Mouse (Mus musculus): ENCODE data around the gene Hoxb8.

Gene Hoxb8

DNA sequence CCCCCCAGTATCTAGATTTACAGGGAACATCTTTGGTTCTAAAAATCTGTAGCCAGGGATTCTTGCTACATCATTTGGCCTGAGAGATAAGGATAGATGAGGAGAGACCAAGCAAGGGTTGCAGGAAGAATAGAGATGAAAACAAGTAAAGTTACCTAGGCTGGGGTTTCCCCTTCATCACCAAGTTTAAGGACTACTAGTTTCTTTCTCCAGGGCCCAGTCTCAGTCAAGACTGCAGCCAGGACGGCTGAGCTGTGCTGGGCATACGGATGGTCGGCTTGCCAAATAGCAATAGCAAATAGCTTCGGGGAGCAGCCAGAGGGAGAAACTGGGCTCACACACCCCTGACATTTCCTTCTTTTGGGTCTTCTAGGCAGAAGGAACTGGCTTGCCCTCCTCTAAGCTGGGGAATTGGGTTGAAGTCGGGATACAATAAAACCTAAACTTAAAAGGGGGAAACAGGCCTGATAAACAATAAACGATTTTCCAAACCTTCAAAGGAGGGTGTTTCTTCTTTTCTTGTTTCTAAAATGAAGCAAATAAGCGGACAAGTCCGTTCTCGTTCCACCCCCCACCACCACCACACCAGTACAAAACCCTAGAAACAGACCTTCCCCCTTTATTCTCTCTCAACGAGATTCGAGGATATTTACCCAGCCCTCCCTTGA lies 16.4 kb downstream of the Hoxb8 start:
- ATAC-seq (ENCODE audit: insufficient number of reproducible peaks, low FRiP score, low TSS enrichment), result no peak

DNA sequence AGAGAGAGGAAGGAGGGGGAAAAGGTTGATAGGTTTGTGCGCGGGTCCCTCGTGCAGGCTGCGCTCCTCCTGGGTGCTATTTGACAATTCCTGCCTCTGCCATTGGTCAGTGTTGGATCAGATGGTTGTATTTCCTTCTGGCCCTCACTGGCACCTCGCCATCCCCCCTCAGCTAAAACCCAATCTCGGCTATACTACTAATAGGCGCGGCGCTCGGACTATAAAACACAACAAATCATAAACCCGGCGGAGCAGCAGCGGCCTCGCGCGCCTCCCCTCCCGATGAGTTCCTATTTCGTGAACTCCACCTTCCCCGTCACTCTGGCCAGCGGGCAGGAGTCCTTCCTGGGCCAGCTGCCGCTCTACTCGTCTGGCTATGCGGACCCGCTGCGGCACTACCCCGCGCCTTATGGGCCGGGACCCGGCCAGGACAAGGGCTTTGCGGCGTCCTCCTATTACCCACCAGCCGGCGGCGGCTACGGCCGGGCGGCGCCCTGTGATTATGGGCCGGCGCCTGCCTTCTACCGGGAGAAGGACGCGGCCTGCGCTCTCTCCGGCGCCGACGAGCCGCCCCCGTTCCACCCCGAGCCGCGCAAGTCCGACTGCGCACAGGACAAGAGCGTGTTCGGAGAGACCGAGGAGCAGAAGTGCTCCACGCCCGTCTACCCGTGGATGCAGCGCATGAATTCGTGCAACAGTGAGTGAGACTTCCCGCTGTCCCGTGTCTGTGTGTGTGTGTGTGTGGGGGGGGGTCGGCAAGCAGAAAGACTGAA lies 17.4 kb downstream of the Hoxb8 start:
- no peak for ATAC-seq (ENCODE audit: insufficient number of reproducible peaks, low FRiP score, low TSS enrichment)

DNA sequence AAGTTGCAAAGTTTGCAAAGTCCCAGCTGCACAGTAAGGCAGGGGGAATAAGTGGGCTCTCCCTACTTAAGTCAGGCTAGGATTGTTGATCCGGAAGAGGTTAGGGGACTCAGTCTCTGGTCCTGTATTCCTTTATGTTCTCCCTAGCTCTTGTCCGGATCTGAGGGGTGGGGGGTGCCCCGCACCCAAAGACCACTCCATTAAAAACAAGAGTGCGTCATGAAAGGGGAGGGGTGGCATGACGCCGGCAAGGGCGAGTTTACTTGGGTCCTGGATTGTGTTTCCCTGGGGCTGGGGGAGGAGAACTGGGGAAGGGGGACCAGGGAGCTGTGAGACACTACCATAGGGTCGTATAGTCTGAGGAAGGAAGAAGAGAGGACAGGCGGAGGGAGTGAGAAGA lies 18.1 kb downstream of the Hoxb8 start:
- no peak for ATAC-seq (ENCODE audit: insufficient number of reproducible peaks, low FRiP score, low TSS enrichment)

DNA sequence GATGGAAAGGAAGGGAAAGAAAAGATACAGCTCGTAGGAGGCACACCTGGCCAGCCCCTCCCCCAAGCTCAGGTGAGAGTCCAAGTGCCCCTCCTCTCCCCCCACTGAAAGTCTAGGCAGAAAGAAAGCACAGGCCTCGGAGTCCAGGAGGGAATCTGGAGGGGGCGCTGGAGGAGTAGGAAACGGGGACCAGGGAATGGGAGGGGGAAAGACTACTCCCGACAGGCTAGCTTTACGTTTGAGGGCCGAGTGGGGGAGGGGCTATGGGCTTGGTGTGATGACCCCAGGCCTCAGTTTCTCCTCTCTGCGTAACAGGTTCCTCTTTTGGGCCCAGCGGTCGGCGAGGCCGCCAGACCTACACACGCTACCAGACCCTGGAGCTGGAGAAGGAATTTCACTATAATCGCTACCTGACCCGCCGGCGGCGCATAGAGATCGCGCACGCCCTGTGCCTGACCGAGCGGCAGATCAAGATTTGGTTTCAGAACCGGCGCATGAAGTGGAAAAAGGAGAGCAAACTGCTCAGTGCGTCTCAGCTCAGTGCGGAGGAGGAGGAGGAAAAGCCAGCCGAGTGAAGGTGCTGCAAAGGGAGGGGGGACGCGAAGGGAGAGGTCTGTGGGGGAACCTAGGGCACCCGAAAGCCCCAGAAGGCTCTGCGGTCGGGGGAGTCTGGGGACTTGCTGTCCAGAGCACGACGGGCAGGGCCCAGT lies 18.8 kb downstream of the Hoxb8 start:
- no peak for ATAC-seq (ENCODE audit: insufficient number of reproducible peaks, low FRiP score, low TSS enrichment)

DNA sequence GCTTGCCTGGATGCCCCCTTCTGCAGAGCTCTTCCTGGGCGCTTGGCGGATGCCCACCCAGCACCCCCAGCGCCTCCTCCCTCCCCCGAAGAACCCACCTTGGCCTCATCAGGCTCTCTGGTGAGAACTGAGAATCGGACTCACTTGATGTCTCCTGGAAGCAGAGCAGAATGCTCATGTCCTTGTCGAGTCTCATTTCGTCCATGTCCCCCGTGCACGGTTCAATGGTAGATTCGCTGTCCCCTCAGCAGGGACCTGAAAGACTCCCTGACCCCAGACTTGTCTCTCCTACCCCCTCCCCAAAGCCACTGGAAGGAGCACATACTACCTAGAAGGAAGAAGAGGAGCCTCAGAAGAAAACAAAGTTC lies 19.3 kb downstream of the Hoxb8 start:
- ATAC-seq (ENCODE audit: insufficient number of reproducible peaks, low FRiP score, low TSS enrichment), result no peak

DNA sequence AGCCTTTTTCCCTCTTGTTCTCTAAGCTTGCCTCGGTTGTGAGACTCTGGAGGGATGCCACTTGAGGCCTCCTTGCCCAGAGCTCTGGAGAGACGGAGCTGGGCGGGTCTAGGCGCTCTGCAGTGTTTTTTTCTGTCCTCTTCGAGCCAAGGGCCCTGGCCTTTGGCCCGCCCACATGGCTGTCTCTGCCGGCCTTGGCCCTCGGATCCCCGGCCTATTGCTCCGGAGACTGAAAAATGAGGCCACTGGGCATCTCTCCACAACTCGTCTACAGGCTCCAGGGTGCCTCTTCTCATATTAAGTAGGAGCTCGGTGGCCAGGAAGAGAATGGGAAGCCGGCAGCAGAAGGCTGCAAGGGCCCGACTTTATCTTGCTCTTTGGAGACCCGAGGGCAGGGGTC lies 20.1 kb downstream of the Hoxb8 start:
- ATAC-seq (ENCODE audit: insufficient number of reproducible peaks, low FRiP score, low TSS enrichment), result no peak

DNA sequence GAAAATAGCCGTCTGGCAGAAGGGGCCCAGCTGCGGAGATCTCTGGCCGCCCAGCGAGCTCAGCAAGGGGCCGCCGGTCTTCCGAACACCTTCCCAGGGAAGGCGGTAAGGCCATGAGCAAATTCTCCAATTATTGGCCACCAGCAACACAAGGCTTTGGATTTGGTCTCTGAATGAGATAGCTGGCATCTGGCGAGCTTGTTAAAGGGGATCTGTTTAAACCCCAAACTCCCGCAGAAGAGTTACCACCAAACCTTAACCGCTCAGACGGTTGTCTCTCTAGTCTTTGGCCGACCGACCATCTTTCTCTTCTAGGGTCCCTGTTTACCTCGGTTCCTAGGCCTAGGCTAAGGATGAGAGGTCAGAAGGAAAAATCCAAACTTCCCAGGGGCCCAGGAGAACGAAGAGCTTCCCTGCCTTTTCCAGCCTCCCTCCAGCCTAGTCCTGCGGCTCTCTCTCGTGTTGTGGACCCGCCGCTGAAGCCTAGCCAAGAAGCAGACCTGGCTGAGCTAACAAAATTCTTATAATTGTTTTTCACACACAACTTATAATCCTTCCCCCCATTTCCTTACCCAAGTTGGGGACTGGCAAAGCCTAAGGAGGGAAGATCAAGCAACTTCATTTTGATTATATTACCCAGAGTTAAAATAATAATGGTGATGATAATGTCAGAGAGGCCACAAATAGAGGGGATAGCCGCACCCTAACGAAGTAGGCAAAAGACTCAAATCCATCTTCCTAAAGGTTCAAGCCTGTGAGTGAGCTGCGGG lies 20.9 kb downstream of the Hoxb8 start:
- ATAC-seq (ENCODE audit: insufficient number of reproducible peaks, low FRiP score, low TSS enrichment), result no peak

DNA sequence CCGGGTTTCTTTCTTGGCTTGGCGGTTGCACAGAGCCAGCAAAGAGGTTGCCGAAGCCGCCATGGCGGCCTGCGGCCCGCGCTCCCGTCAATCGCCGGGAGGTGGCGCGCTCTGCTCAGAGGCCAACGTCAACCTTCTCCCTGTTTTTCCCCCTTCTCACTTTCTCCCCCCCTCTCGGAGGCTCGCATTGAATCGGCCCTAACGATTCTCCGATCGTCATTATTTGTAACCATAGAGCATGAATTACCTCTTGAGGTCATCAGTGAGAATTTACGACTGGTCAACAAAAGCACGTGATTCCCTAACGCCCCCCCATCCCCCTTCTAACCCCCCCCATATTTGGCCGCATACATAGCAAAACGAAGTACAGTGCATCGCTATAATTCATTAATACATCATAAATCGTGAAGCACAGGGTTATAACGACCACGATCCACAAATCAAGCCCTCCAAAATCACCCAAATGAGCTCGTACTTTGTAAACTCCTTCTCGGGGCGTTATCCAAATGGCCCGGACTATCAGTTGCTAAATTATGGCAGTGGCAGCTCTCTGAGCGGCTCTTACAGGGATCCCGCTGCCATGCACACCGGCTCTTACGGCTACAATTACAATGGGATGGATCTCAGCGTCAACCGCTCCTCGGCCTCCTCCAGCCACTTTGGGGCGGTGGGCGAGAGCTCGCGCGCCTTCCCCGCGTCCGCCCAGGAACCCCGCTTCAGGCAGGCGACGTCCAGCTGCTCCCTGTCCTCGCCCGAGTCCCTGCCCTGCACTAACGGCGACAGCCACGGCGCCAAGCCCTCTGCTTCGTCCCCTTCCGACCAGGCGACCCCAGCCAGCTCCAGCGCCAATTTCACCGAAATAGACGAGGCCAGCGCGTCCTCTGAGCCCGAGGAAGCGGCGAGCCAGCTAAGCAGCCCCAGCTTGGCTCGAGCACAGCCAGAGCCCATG lies 21.7 kb downstream of the Hoxb8 start, which contains the start of gene Hoxb5:
Gene Hoxb5, plus strand, starts transcription at position 186 of the 949 bp plus-strand sequence.
- ATAC-seq (ENCODE audit: insufficient number of reproducible peaks, low FRiP score, low TSS enrichment), result no peak

DNA sequence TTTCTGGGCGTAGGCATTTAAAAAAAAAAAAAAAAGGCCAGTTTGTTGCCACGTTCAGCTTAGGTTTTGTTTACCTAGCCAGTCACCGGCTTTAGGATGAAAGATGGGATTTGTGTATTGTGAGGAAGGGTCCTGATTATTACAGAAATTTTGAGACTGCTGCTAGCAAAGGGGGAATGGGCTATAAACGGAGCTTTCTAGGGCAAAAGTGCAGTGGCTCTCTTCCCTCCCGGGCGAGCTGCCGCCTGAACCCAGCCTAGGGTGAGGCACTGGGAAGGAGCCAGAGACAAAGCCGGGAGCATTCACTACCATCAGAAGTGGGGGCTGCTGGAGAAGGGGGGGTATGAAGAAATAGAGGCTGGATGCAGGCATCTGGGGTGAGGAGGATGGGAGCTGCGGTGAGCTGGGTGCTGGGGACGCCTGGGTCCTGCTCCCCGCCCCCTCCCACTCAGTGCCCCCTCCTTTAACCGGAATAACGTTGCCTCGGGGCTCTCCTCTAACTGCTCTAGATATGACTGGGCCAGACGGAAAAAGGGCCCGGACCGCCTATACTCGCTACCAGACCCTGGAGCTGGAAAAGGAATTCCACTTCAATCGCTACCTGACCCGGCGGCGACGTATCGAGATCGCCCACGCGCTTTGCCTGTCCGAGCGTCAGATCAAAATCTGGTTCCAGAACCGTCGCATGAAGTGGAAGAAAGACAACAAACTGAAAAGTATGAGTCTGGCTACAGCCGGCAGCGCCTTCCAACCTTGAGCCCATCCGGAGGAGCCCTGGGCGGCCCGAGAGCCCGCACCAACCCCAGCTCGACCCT lies 22.9 kb downstream of the Hoxb8 start:
- ATAC-seq (ENCODE audit: insufficient number of reproducible peaks, low FRiP score, low TSS enrichment), result no peak

DNA sequence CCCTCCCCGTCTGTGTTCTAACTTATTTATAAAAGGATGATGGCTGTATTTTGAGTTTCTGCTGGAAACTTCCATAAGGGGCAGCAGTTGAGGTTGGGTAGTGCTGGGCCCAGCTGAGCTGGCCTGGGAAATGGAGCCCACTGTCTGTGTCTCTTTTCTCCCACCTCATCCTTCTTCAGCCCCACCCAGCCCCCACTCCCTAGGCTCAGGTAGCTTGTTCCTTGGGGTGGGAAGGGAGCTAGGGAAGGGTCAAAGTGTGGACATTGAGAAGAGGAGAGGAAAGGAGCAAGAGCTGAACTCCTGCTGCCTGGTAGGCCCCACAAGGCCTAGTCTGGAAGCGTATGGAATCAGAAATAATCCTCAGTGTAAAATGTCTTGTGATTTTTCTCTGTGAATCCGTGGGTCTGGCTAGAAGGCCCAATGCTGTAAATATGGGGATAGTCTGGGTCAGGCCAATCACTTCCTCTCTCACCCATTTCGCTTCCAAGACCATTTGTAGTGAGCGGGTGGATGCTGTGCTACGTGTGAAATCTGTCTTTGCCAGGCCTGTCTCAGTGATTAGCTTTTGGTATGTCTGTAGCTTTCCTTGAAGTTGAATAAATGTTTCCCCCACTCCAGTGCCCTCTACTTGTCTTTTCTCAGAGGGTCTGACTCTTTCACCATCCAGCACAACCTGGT lies 23.9 kb downstream of the Hoxb8 start:
- ATAC-seq (ENCODE audit: insufficient number of reproducible peaks, low FRiP score, low TSS enrichment), result no peak

DNA sequence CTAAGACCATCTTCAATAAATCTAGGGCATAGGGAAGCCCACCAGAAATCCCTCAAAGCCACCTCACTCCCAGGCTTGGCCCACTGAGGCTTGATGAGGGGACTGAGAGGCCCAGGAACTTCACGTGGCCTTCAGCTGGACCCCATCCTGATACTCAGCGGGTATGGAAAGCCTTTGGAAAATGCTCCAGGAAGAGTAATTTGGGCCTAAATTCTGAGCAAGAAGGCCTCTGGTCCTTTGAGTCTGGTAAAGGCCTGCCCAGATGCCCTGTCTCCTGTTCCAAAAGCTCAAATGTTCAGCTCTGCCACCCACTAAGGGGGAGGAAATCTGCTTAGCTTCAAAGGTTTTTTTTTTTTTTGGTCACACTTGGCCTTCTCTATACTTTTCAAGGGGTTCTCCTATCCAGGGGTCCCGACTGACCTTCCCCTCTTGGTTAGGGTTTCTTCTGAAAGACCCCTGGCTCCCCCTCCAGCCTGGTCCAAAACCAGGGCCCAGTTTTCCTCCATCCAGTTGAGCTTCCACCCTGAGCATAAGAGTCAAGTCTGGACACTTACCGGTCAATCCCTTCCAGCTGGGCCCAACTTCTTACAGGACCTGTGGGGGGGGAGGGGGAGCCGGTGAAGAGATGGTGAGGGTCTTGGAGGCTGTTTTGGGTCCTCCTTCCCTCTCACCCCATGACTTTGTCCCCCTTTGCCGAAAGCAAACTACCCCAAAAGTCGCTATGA lies 24.6 kb downstream of the Hoxb8 start:
- no peak for ATAC-seq (ENCODE audit: insufficient number of reproducible peaks, low FRiP score, low TSS enrichment)

DNA sequence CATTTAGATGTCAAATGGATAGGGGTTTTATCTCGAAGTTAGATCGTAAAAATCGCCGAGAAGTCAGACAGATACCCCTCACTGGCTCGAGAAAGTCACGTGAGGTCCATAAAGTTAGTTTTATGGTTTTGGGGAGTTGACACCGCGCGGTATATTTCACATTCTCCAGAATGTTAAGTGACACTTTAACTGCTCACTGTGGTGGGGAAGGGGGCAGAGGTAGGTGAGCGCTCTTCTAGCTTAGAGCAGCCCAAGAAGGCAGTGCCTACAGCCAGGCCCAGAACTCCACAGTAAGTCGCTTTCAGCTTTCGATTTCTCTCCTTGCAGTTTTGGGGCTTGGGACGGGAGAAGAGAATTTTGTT lies 25.2 kb downstream of the Hoxb8 start:
- no peak for ATAC-seq (ENCODE audit: insufficient number of reproducible peaks, low FRiP score, low TSS enrichment)

DNA sequence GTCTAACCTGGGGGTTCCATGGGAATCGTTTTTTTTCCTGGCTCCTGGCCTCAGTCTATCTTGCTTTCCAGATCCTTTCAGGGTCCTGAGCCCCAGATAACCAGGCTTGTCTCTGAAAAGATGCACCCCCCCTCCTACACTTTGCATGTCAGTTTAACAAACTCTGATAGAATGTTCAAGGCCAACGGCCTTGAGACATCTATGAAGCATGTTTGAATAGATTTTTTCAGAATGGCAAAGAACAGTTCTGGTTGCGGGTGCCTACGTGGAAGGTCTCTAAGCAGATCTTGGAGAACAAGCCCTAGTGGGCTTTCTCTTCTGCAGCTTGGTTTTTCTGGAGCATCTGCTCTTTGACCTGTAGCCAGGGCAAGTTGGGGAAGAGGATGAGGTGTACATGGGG lies 27.1 kb downstream of the Hoxb8 start:
- ATAC-seq (ENCODE audit: insufficient number of reproducible peaks, low FRiP score, low TSS enrichment), result no peak

DNA sequence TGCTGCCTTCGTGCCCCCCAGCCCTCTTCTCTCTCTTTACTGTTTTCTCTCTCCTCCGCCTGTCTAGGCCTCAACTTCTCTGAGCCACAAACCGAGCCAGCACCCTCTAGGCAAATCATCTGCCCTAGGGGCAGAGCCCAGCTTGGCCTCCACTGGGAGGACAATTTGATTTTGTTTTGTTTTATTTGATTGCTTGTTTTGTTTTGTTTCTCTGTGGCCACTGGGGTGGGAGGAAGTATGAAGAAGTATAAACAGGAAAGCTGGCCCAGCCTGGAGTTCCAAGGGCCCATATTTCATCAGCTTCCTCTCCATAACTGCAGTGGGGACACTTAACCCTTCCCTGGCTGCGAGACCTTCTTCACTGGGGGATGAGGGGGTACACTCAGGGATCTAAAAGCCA lies 27.6 kb downstream of the Hoxb8 start:
- ATAC-seq (ENCODE audit: insufficient number of reproducible peaks, low FRiP score, low TSS enrichment), result no peak

DNA sequence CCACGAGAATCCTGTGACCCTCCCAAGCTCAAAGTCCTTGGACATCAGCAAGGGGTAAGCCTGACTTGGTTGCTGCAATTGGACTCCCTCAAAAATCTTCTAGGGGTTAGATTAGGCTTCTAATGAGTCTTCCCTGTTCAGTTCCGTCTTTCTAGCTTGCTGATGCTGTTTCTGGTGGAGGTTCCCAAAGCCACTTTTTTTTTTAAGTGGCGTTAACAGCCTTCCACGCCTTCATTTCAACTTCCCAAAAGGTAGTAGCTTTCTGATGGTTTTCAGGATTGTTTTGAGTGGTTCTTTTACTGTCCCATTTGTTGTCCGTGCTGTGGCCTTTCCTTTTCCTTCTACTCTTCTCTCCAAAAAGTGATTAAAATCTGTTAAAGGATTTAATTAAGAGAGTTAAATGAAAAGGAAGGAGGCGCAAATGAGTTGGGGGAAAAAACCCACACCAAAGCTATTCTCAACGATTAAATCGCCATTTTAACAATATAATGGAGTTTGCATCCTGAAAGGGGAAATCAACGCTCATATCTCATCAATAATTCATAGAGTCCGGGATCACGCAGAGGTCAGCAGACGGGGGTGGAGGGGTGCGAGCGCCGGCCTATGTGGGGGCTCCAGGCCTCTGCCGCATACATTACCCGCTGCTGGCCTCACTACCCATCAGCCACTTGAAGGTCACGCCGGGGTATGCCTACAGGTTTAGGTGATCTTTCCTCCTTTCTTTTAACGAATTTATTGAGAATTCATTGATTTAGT lies 28.7 kb downstream of the Hoxb8 start:
- no peak for ATAC-seq (ENCODE audit: insufficient number of reproducible peaks, low FRiP score, low TSS enrichment)

DNA sequence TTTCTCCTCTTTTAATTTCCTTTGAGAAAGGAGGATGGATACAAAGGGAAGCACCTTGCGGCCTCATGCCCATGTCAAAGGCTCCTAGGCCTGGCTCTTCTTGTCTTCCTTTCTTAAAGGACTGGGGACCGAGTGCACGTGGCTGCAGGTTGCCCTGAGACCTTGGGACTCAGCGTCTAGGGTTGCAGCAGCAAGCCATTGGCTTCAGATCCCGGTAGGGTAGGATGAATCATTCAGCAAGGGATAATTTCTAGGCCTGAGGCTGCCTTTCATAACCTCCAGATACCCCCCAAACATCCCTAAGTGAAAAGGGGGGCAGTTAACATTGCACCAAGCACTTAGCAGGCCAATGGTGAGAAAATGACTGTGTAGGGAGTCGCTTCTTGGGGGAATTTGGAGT lies 29.4 kb downstream of the Hoxb8 start:
- no peak for ATAC-seq (ENCODE audit: insufficient number of reproducible peaks, low FRiP score, low TSS enrichment)
